Mouse (Mus musculus) kidney, adult 9 months (tissue): Measurements from ENCODE around the gene Thbs1.

Experiments used
- DNase-seq: peaks from one replicate; pipeline ENCODE4 v3.0.0; 2022

Thbs1 gene

DNA sequence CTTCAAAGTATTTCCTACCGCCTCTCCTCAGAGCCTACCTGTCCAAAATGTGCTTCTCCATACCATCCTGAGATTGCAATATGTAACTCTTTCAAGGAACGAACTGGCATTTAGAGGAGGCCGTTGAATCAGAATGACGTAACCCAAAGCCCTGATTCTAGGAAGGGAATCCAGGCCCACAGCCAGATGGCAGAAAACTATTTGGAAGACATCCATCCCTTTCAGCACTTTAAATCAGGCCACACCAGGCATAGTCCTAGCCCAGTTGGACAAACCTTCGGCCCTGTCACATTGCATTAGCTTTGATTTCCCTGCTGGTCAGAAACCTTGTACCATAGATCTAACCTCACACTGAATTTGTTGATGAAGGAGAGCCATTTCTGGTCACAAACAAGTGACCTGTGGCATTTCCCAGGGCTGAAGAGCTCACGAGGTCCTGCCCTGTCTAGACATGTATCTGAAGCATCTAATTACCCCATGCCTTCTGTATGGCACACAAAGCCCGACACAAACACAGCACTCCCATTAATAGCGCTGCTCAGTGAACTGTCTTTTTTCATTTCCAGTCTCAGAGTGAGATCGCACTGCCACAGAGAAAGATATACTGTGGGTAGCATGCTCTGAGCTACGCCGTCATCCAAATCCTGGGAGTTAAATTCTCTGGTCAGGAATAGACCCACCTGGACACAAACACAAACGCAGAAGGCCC, 38.3 kb downstream of the Thbs1 start:
- peak; percentile 37 for DNase-seq

DNA sequence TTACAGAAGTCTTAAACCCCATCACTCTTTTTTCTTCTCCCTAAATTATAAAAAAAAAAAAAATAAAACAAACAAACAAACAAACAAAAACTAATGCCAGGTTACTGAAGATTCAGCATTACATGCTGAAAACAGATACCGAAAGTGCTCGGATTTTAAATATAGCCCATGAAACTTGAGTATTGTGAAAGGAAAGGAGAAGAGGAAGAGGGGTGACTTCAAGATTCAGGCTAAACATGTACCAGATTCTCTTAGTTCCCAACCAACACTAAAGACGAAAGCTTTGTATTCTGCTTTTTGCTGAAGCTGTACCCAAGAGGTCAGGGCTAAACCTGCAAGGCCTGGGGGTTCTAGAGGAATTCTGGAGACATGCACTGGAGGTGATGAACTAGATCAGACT, 46.4 kb downstream of the Thbs1 start:
- DNase-seq, result no peak

DNA sequence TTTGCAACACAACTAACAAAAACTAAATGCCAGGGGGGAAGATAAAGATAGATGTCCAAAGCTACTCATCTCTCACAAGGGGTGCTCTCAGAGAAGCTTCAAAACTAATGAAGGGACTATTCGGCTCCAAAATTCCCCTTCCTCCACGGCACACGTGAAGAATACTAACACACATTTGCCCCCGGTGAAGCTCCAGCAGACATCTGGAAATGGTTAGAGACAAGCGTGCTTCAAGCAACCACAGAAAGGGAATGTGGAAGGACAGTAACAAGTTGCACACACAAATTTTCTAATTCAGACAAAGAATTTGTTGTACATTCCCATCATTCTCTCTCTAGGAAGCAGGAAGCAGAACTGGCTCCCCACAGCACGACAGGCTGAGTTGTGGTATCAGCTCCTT, 47.5 kb downstream of the Thbs1 start:
- DNase-seq, result no peak

DNA sequence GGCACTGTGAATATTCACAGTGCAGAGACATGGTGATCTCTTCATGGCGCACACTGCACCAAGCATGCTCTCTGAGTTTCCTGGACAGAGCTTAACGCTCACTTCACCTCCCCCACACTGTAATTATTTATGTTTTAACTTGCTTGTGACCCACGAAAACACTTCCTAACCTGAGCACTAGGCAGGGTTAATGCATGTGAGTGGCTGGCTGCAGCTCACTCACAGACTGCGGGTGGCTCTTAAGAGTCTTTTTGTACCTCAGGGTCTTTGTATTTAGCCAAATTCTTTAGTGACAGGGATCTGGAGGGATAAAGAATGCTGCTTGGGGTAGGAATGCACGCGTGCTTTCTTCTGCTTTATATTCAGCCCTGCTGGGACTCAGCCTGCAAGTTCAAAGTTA, 48.9 kb downstream of the Thbs1 start:
- DNase-seq, result no peak

DNA sequence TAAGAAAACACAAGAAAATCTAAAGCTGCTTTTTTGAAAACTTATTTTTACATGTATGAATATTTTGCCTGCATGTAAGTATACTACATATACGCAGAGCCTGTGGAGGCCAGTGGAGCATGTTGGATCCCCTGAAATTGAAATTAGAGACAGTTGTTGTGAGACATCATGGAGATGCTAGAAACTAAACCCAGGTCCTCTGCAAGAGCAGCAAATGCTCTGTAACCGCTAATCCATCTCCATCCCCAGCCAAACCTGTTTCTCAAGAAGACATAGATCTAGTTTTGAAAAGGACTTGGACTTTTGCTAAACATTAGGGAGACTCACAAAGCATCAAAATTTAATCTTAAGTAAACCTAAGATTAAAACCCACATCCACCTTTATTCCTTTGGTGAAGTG, 49.3 kb downstream of the Thbs1 start:
- no peak for DNase-seq

DNA sequence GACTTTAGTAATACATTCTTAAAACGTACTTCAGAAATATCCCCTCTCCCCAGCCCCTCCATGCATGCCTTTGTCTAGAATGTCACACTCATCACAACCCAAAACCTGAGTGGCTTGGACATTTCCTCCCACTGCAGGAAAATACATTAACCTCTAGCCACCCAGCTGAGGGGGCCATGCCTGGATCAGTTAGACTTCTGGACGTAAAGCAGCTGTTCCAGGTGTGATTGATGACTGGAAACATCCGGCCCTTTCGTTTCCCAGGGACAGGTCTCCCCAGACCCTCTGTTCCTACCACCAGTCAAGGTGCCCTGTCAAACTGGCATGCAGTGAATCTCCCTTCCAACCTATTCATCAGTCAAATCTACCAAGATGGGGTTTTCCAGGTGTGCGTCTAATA, 50.8 kb downstream of the Thbs1 start:
- DNase-seq, result no peak

DNA sequence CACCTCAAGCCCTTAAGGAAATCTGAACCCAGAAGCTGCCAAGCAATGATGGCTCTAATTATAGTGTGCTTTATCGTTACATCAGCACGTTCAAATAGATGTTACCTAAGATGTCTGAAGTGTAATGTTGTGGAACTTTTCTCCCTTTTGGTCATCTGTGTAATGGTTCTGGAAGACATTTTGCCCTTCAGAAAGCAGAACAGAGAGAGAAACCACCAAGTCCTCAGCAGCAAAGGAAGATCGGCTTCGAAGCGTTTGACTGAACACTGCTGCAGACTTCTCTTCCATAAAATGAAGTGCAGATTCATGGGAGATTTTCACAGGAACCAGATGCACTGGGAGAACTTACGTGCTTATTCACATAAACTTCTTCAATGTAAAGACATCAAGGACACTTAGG, 52.5 kb downstream of the Thbs1 start:
- DNase-seq, result no peak

DNA sequence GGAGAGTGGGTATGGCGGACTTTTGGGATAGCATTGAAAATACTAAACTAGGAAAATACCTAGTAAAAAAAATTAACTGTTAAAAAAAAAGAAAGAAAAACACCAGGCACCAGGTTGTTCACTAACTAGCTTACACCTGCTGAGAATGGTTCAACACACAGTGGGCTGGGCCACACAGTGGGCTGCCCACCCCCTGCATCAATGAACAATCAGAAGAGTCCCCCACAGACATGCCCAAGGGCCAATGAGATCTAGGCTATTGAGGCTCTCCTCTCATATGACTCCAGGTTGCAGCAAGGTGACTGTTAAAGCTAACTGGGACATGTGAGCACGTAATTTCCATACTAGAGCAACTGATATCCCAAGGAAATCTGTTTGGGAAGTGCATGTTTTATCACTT, 54.0 kb downstream of the Thbs1 start:
- DNase-seq, result no peak

DNA sequence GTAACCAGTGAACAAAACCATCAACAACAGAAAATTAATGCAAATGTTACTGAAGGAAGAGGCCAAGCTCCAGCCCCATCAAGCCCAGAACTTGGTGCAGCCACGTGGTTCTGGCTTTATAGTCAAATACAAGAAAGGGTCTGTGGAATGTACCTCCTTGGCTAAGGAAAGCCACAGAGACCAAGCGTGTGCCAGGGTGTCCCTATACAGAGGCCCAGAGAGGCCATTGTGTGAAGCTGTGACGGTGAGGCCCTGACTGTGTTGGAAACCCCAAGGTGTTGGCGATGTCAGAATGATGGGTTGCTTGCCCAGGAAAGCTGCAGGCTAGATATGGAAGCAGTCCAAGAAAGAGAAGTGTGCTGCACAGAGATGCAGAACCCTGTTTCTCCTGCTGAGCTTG, 56.1 kb downstream of the Thbs1 start:
- no peak for DNase-seq

DNA sequence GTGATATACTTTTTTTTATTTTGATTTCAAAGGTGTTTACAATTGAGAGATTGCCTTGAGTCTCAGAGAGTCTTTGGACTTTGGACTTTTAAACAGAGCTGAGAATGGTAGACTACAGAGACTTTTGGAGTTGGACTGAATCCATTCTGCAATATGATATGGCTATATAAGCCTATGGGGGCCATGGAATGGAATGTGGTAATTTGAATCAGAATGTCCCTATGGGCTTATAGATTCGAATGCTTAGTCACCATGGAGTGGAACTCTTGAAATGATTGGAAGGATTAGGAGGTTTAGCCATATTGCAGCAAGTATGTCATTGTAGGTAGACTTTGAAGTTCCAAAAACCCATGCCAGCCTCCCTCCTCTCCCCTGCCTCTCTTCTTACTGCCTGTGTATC, 56.5 kb downstream of the Thbs1 start:
- no peak for DNase-seq

DNA sequence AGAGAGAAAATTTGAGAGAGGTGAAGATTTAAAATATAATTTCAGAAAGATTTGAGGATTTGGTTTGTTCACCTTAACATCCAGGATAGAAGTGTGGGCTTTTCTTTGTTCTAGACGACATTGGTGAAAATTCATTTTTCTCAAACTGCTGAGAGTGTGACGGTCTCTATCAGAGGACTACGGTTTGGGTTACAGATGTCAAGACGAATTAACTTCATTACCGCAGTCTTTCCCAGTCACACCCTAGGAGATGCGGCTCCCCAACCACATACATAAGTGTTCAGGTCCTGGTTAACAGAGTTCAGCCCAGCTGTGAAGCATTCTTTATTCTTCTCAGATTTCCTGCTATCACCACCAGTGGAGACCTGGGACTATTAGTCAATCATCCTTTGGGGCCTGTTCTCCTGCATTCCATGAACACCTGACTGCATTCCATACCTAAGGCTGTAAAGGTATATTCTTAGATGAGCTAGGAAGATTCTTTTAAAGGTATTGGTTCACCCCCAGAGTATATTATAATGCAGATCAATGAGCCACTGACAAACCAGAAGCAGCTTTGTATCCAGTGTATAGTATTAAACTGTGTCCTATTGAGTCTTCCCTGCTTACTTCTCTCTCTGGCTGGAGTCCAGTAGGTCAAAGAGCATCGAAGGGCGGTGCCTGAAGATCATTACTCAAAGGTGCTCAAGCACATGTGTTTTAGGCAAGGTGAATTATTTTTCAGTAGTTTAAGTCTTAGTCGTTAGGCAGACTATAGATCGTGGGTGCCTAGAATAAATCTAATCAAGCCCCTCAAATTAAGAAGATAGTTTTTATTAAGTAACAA, 63.1 kb downstream of the Thbs1 start:
- DNase-seq, result peak; percentile 70
